Mouse (Mus musculus): ENCODE data around the gene Cfap44. TPM values are rescaled to one million over a fixed set of nuclear protein-coding genes. Genes with fewer than 3 reads are reported as not detected.

Cfap44 gene
- total RNA-seq, 2 experiments from 2014 or later: 0.26 TPM; not detected in 1

DNA sequence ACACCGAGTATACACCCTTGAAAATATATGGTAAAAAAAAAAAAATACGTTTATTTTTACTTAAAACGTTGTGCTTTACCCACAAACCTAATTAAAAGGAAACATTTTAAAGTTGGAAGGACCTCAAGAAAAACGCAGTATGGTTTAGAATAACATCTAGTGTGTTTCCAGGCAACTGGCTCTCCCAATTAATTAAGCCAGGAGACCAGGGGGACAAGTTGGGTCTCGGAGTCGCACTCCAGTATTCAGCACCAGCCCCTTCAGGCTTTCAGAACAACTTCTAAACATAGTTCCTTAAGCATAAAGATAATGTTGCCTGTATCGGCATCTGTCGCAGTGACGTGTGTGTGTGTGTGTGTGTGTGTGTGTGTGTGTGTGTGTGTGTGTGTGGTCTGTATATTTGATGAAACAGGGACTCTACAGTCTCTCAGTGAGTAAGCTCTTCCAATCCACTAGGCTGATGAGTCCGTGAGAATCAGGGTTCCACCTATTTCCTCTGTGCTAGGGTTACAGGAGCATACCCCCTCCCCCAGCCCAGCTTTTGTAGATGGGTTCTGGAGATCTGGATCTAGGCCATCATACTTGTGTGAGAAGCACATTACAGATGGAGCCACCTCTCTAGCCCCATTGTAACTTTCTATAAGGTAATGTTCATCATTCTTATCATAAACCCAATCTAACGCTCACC lies 132.8 kb downstream of the Cfap44 start:
- ATAC-seq (replicated peaks; ENCODE audit: poor library complexity, severe bottlenecking): no peak

DNA sequence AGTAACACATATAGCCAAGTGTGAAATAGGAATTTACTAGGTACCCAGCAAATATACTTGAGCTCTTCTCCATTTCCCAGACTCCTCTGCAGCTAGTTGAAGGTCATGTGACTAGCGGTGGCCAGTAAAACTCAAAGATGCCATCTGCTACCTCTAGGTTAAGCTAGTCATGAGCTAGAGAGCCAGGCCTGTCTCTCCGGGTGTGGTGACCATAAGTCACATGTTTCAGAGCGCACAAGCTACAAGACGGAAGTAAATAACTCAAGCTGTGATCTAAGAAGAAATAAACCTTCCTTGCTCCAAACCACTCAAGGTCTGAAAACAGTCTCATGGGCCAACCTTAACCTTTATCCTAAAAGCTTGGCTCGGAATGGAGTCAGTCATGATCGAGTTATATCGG lies 134.4 kb downstream of the Cfap44 start:
- ATAC-seq (replicated peaks; ENCODE audit: poor library complexity, severe bottlenecking): no peak

DNA sequence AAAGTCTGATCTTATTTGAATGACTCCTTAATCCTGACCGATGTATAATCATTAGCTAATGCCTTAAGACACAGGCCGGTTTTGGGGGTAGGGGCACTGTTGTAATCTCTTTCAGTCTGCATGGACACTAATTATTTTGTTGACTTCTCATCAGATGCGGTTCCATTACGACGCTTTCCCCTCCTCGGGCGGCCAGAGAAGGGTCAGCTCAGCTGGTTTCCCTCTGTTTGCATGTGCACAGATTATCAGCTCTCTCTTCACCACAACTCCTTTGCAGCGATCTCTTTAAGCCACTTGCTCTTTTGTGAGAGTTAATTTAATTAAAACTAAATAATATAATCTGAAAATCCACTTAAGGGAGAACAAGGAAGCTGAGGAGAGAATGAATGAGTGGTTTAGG lies 135.1 kb downstream of the Cfap44 start:
- ATAC-seq (replicated peaks; ENCODE audit: poor library complexity, severe bottlenecking): no peak

- no peak for ATAC-seq (replicated peaks; ENCODE audit: poor library complexity, severe bottlenecking)
These were observed 135.6 kb downstream of the Cfap44 start for GRCm38 (mm10) chr16:44530191-44530590.

DNA sequence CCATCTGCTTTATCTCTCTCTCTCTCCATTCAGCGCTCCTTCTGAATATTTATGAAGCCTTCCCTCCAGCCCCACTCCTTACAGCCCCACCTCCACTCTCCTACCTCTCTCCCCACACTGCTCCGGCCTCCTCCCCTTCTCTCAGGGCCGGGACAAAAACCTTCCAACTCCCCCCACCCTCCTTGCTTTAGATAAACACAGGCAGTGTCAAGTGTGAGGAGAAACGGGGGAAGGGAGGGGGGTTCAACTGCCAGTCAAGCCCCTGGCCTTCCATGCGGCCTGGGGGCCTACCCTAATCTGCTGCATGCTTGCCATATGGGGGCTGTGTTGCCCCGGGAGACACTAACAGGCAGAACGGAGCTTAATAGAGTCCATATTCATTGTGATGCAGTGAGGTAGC lies 136.2 kb downstream of the Cfap44 start:
- no peak for ATAC-seq (replicated peaks; ENCODE audit: poor library complexity, severe bottlenecking)

DNA sequence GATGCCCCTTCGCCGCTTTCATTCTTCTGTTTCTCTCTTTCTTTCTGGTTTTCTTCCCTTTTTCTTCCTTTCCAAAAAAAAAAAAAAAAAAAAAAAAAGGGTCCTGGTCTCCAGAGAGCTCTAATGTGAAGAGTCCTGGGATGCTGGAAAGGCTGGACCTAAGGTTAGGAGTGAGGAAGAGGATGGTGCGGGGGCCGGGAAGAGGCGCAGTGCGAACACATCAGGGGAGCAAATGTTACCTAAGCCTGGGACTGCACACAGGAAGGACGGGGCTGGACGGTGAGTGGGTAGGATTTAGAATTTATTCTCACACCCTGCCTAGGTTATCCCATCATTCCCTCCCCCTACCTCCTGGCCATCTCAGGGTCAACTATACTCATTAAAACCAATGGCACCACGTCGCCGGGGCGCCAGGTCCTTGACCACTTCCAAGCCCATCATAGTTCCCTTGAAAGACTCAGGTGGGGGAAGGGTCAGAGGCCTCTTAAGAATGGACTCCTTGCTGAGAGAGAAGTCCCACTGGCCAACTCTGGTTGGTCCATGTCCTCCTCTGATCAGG lies 136.7 kb downstream of the Cfap44 start:
- ATAC-seq (replicated peaks; ENCODE audit: poor library complexity, severe bottlenecking): no peak

Other genes with a start within 250 kb of the Cfap44 start
- 19.0 and 21.3 TPM in 2 replicates for gene Usf3, start 221.6 kb upstream of the Cfap44 start, total RNA-seq (2014; fragmentation: Nextera tagmentation)
- 9.1 and 10.2 TPM in 2 replicates for gene Usf3, start 221.6 kb upstream of the Cfap44 start, total RNA-seq (2017)
- gene Sidt1, start 61.6 kb upstream of the Cfap44 start, total RNA-seq (2014; fragmentation: Nextera tagmentation): not detected in 2 replicates
- gene Sidt1, start 61.6 kb upstream of the Cfap44 start, total RNA-seq (2017): 0.26 TPM in 1 of 2 replicates, not detected in the other
- gene Spice1, start 47.7 kb upstream of the Cfap44 start, total RNA-seq (2014; fragmentation: Nextera tagmentation): 23.0 and 37.4 TPM in 2 replicates
- gene Spice1, start 47.7 kb upstream of the Cfap44 start, total RNA-seq (2017): 19.8 and 22.3 TPM in 2 replicates
- gene Boc, start 164.1 kb downstream of the Cfap44 start, total RNA-seq (2014; fragmentation: Nextera tagmentation): 0.30 TPM in 1 of 2 replicates, not detected in the other
- 0.05 and 0.47 TPM in 2 replicates for gene Boc, start 164.1 kb downstream of the Cfap44 start, total RNA-seq (2017)